ENCODE assay signal across 8 mouse cellular contexts in the genomic region with DNA sequence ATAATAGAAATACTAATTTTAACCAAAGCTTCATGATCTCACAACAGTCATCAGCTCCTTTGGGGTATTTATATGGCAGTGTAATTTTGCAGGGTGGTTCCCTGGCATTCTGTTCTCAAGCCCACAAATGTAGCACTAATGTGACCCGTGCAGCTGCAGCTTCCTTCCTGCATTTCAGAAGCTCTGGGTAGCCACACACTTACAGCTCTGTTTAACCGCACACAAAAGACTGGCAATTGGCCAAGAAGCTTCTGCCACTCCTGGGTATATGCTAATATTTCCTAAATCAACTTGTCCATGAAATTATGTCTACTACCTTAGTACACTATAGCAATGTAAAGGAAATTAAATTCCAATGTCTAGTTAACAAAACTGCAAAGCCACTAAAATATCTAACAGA. TPM values are rescaled to one million over a fixed set of nuclear protein-coding genes. Genes with fewer than 3 reads are reported as not detected.
DNase-seq lines count a peak whose midpoint lies in the region; ATAC-seq lines count a peak whose summit lies in the region.

No protein-coding gene starts in this region.

- ATAC-seq in liver, embryonic 12.5 days = no peak
- peak; percentile 94 for ATAC-seq in common myeloid progenitor, adult 5-6 weeks (replicated peaks; ENCODE audit: low read depth, poor library complexity, severe bottlenecking)
- no peak for ATAC-seq in hindbrain, embryonic 13.5 days (ENCODE audit: low FRiP score)
- ATAC-seq in midbrain, embryonic 16.5 days = no peak

- H3K27ac ChIP-seq in liver, embryonic 12.5 days = no peak overlapping the region
- H3K27ac ChIP-seq in hindbrain, embryonic 13.5 days = peak overlapping the region; percentile 52; the same call in 1 of the 2 replicates
- 0 out of 2 replicates have a peak overlapping the region, but pooled peaks have one; percentile 42 for H3K27ac ChIP-seq in midbrain, embryonic 16.5 days (ENCODE audit: low read length)

- H3K36me3 ChIP-seq in liver, embryonic 12.5 days = no peaks in the 10 kb centered on the region
- no peaks in the 10 kb centered on the region for H3K36me3 ChIP-seq in hindbrain, embryonic 13.5 days
- no peaks in the 10 kb centered on the region for H3K36me3 ChIP-seq in midbrain, embryonic 16.5 days (ENCODE audit: control insufficient read depth, insufficient read depth, low read length)

- 29% methylated on average over 2 of the region's 2 CpGs for WGBS in liver, embryonic 12.5 days (ENCODE audit: insufficient replicate concordance)
- 12% methylated on average over 2 of the region's 2 CpGs for whole genome bisulfite sequencing in hindbrain, embryonic 13.5 days
- WGBS in midbrain, embryonic 16.5 days = 16% methylated on average over 2 of the region's 2 CpGs

- H3K9ac ChIP-seq in liver, embryonic 12.5 days = no peak overlapping the region
- H3K9ac ChIP-seq in hindbrain, embryonic 13.5 days = 0 out of 2 replicates have a peak overlapping the region, but pooled peaks have one; percentile 1
- H3K9ac ChIP-seq in midbrain, embryonic 16.5 days (ENCODE audit: low read depth, low read length) = no peak overlapping the region

- H3K4me2 ChIP-seq in liver, embryonic 12.5 days = no peak overlapping the region
- no peak overlapping the region for H3K4me2 ChIP-seq in hindbrain, embryonic 13.5 days
- H3K4me2 ChIP-seq in midbrain, embryonic 16.5 days (ENCODE audit: low read length) = no peak overlapping the region

- H3K4me3 ChIP-seq in liver, embryonic 12.5 days = no peak overlapping the region
- no peak overlapping the region for H3K4me3 ChIP-seq in hindbrain, embryonic 13.5 days
- H3K4me3 ChIP-seq in midbrain, embryonic 16.5 days (ENCODE audit: low read depth, low read length) = no peak overlapping the region

- peaks cover 31% of the 10 kb centered on the region for H3K4me1 ChIP-seq in liver, embryonic 12.5 days
- H3K4me1 ChIP-seq in hindbrain, embryonic 13.5 days (replicated peaks) = peaks cover 15% of the 10 kb centered on the region
- 0 out of 2 replicates have a peak, but pooled peaks cover 5% of the 10 kb centered on the region for H3K4me1 ChIP-seq in midbrain, embryonic 16.5 days (ENCODE audit: control insufficient read depth, insufficient read depth, low read length)

- peak; percentile 21 for DNase-seq in liver
- DNase-seq in gastrocnemius, postnatal 10 days = no peak
- no peak for DNase-seq in frontal cortex, adult 2 months (ENCODE audit: extremely low spot score in 1 of 2, low spot score in 1 of 2)
- no peak for DNase-seq in right cerebral cortex, postnatal 25 days

- H3K9me3 ChIP-seq in liver, embryonic 12.5 days (replicated peaks) = no peaks in the 10 kb centered on the region
- H3K9me3 ChIP-seq in hindbrain, embryonic 13.5 days = no peaks in the 10 kb centered on the region
- no peaks in the 10 kb centered on the region for H3K9me3 ChIP-seq in midbrain, embryonic 16.5 days (replicated peaks; ENCODE audit: control insufficient read depth, low read length, poor library complexity, severe bottlenecking)

- no peaks in the 10 kb centered on the region for H3K27me3 ChIP-seq in liver, embryonic 12.5 days (replicated peaks)
- H3K27me3 ChIP-seq in hindbrain, embryonic 13.5 days = no peaks in the 10 kb centered on the region
- no peaks in the 10 kb centered on the region for H3K27me3 ChIP-seq in midbrain, embryonic 16.5 days (ENCODE audit: control insufficient read depth, insufficient read depth, low read depth, low read length)

RNA-seq across cellular contexts. Expression of gene Usp3, which starts 32.6 kb away (rescaled TPM):
- 20.3 and 21.3 TPM in 2 replicates for polyA plus RNA-seq in liver, embryonic 12.5 days (2016; fragmentation: Nextera tagmentation; extraction: Ambion mirVana)
- 54.7 and 81.8 TPM in 2 replicates for total RNA-seq in common myeloid progenitor, adult 5-6 weeks (2017)
- 89.8 and 94.3 TPM in 2 replicates for polyA plus RNA-seq in hindbrain, embryonic 13.5 days (2015; fragmentation: Nextera tagmentation; extraction: Ambion mirVana)
- 43.5 and 62.6 TPM in 2 replicates for polyA plus RNA-seq in midbrain, embryonic 16.5 days (2015; fragmentation: Nextera tagmentation; extraction: Ambion mirVana)
- 10 to 100 TPM; 23.1 to 29.7 TPM for total RNA-seq in gastrocnemius, postnatal 10 days (2021)
- polyA plus RNA-seq in frontal cortex, adult 2 months (2012; rRNA removed) = 38.5 and 41.2 TPM in 2 replicates

RNA-seq across cellular contexts. Expression of gene Fbxl22, which starts 45.9 kb away (rescaled TPM):
- 0.64 and 0.77 TPM in 2 replicates for polyA plus RNA-seq in liver, embryonic 12.5 days (2016; fragmentation: Nextera tagmentation; extraction: Ambion mirVana)
- 0.39 and 0.82 TPM in 2 replicates for total RNA-seq in common myeloid progenitor, adult 5-6 weeks (2017)
- polyA plus RNA-seq in hindbrain, embryonic 13.5 days (2015; fragmentation: Nextera tagmentation; extraction: Ambion mirVana) = 2.0 and 2.2 TPM in 2 replicates
- 0.72 and 1.2 TPM in 2 replicates for polyA plus RNA-seq in midbrain, embryonic 16.5 days (2015; fragmentation: Nextera tagmentation; extraction: Ambion mirVana)
- total RNA-seq in gastrocnemius, postnatal 10 days (2021) = 10 to 100 TPM; 36.0 to 38.6 TPM
- polyA plus RNA-seq in frontal cortex, adult 2 months (2012; rRNA removed) = 0.69 and 0.70 TPM in 2 replicates
